Mouse (Mus musculus) C2C12 (cell line): ENCODE results near the gene Hand2. TPM values are rescaled to one million over a fixed set of nuclear protein-coding genes. Genes with fewer than 3 reads are reported as not detected.

Experiments
- H3K27me3 ChIP-seq: one replicate; pipeline ENCODE4 v1.6.1; 2011; ENCODE audit not compliant: control insufficient read depth, insufficient read depth, insufficient read length
- H3K36me3 ChIP-seq: one replicate; pipeline ENCODE4 v1.6.1; 2011; ENCODE audit not compliant: control insufficient read depth, insufficient read depth
- H3K4me3 ChIP-seq: one replicate; pipeline ENCODE4 v1.5.1; 2011; ENCODE audit warnings: mild to moderate bottlenecking, control low read depth; ENCODE audit not compliant: poor library complexity, insufficient read depth, severe bottlenecking
- H3K79me2 ChIP-seq: one replicate; pipeline ENCODE4 v1.6.1; 2011; ENCODE audit not compliant: control insufficient read depth, insufficient read depth
- H3K79me3 ChIP-seq: one replicate; pipeline ENCODE4 v1.6.1; 2011; ENCODE audit warnings: low read depth, control low read depth
- H3ac ChIP-seq: one replicate; pipeline ENCODE3; 2011; ENCODE audit warnings: low read depth; ENCODE audit not compliant: control insufficient read depth, insufficient read length
- CEBPB ChIP-seq: IDR thresholded peaks from one replicate; pipeline ENCODE4 v1.6.1; 2011; ENCODE audit warnings: low read depth, mild to moderate bottlenecking, control low read depth, moderate library complexity
- CTCF ChIP-seq: IDR thresholded peaks from one replicate; pipeline ENCODE4 v1.5.1; 2011; ENCODE audit not compliant: control insufficient read depth, insufficient read depth, insufficient read length
- FOSL1 ChIP-seq: IDR thresholded peaks from one replicate; pipeline ENCODE4 v1.8.0; 2011; ENCODE audit warnings: mild to moderate bottlenecking, low read length; ENCODE audit not compliant: poor library complexity, insufficient read depth, severe bottlenecking
- MAX ChIP-seq: IDR thresholded peaks from one replicate; pipeline ENCODE4 v1.6.1; 2011; ENCODE audit warnings: mild to moderate bottlenecking, control low read depth
- MYOD1 ChIP-seq: IDR thresholded peaks from one replicate; pipeline ENCODE4 v1.6.1; 2011; ENCODE audit warnings: low read depth; ENCODE audit not compliant: control insufficient read depth, insufficient read length
- MYOG ChIP-seq: IDR thresholded peaks from one replicate; pipeline ENCODE4 v1.6.1; 2011; ENCODE audit not compliant: control insufficient read depth, insufficient read length; ENCODE audit errors: extremely low read depth
- USF1 ChIP-seq: IDR thresholded peaks from one replicate; pipeline ENCODE4 v1.6.1; 2011; ENCODE audit warnings: low read depth, mild to moderate bottlenecking, control low read depth, moderate library complexity
- polyA plus RNA-seq: library from polyadenylated mRNA; unstranded; fragments of >200 nt; fragmentation: generic; extraction: Trizol; gene quantifications from one replicate; pipeline ENCODE4 v1.2.1, GENCODE M21; 2012; ENCODE audit warnings: missing spikeins

Gene Hand2
- polyA plus RNA-seq, 1 experiment: not detected

DNA sequence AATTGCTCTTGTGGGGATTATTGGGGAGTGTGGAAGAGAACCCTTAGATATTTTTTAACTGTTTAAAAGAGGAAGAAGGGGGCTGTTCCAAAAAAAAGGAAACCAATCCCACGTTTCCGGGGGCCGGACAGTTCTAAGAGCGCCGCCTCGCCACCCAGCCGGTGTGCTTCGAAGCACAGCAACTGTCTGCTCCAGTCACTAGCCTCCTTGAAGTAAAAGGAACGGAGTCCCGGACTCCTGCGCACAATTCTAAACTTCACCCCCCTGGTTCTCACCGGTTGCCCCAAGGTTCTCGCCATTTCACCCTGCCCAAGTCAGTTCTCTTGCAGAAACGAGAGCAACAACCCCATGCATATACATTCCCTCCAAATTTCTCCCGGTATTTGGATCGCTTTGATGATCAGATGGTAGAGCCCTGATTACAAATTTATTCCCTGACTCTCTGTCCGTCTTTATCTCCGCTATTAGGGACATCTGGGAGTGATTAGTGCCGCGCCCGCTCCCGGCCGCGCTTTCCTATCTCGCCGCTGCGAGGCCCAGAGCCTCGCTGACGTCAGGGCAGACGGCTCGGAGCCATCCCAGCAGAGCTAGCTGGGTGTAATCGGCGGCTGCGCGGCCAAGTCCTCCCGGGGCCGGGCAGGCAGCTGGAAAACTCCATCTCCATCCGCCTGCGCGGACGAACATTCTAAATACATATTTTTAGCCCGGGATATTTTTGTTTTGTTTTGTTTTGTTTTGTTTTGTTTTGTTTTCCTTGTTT lies 7.6 kb downstream of the Hand2 start:
- no peak for TF ChIP-seq CEBPB
- TF ChIP-seq CTCF: no peak
- TF ChIP-seq FOSL1: no peak
- H3K79me3 ChIP-seq: no peaks in the 10 kb centered on the region
- no peaks in the 10 kb centered on the region for H3K79me2 ChIP-seq
- H3K36me3 ChIP-seq: no peaks in the 10 kb centered on the region
- H3K27me3 ChIP-seq: peaks cover 53% of the 10 kb centered on the region
- H3ac ChIP-seq: no peak overlapping the region
- no peak overlapping the region for H3K4me3 ChIP-seq

DNA sequence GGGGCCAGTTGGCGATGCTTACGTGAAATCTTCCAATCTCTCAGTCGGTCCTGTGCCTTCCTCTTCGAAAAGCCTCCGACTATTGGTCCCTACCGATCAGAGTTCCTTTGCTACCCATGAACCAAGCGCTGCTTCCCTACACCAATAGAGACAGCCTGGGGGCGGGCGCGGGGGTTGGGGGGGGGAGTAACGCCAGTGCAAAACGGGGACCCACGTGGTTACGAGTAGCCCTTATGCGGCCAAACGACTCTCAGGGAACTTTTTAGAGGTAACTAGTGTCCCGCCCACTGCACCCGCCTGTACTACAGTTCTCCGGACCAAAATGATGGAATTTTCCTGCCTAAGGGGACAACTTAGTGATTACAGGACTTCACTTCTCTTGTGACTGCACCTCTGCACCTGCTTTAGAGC lies 8.2 kb downstream of the Hand2 start:
- Histone ChIP-seq H3K4me3 (no peak overlapping the region), H3K27me3 (peaks cover 53% of the 10 kb centered on the region), H3K36me3 (no peaks in the 10 kb centered on the region), H3K79me3 (no peaks in the 10 kb centered on the region), H3K79me2 (no peaks in the 10 kb centered on the region), H3ac (no peak overlapping the region)
- TF ChIP-seq MAX: no peak
- no peak for TF ChIP-seq CTCF
- no peak for TF ChIP-seq MYOD1
- no peak for TF ChIP-seq MYOG
- no peak for TF ChIP-seq USF1
- TF ChIP-seq CEBPB: no peak
- TF ChIP-seq FOSL1: no peak

DNA sequence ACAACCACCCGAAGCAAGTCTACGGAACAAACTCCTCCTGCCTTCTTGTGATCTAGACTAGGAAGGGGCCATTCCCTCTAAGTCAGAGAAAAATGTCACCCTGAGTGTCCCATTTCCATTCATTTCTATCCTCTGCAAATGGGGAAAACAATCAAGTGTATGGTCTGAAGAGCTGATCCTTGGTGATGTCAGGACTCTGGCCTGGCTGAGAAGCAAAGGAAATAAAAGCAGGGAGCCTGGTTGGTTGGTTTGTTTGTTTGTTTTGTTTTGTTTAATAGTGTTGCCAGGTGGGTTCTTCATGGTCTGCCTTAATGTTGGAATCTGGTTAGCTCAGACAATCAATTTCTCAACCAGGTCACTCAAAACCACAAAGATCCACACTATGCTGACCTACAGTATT lies 9.3 kb downstream of the Hand2 start:
- Histone ChIP-seq H3K36me3 (no peaks in the 10 kb centered on the region), H3K27me3 (peaks cover 55% of the 10 kb centered on the region), H3K79me3 (no peaks in the 10 kb centered on the region), H3K79me2 (no peaks in the 10 kb centered on the region), H3ac (no peak overlapping the region), H3K4me3 (no peak overlapping the region)
- no peak for TF ChIP-seq CEBPB
- no peak for TF ChIP-seq MYOD1
- TF ChIP-seq MAX: no peak
- no peak for TF ChIP-seq USF1
- TF ChIP-seq CTCF: no peak
- TF ChIP-seq MYOG: no peak
- no peak for TF ChIP-seq FOSL1

DNA sequence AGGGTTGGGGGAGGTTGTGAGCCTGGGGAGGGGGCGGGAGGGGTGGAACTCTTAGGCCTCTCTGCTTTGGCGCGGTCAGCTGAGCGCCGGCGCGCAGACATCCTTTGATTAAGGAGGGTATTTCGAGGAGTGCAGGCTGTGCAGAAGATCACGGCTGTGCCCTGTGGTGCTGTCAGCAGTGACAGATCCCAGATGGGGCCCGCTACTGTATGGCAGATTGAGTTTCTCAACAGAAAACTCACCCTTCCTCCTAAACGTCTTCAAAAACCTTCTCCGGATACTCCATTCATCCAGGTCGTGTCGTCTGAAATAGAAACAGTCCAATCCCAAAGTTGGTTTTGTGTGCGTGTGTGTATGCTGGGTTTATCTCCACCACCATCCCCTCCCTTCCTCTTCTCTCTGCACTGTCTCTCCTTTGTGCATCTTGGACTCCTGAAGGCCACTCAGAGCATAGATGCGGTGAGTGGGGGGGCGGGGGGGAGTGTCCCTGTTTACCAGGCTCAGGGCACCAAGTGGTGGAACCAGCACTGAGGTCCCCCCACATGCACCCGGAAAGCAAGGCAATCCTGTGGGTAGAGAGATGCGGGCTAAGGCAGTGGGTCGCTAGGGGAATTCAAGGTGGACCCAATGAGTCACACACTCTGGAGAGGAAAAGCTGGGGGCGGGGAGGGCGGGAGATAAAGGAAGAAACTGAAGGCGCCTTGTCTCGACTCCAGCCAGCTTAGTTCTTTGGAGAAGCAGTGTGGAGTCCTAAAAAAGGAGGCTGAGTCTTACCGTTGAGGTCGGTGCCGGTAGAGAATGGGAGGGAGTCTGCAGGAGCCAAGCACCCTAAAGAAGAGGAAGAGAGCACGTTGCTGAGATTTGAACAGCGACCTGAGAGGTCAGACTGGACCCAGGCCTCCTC lies 11.2 kb downstream of the Hand2 start:
- no peak overlapping the region for H3K4me3 ChIP-seq
- TF ChIP-seq FOSL1 (no peak), CTCF (no peak), MYOD1 (no peak), USF1 (no peak), MYOG (no peak), MAX (no peak), CEBPB (no peak)
- no peaks in the 10 kb centered on the region for H3K36me3 ChIP-seq
- peaks cover 48% of the 10 kb centered on the region for H3K27me3 ChIP-seq
- no peaks in the 10 kb centered on the region for H3K79me2 ChIP-seq
- no peak overlapping the region for H3ac ChIP-seq
- H3K79me3 ChIP-seq: no peaks in the 10 kb centered on the region

DNA sequence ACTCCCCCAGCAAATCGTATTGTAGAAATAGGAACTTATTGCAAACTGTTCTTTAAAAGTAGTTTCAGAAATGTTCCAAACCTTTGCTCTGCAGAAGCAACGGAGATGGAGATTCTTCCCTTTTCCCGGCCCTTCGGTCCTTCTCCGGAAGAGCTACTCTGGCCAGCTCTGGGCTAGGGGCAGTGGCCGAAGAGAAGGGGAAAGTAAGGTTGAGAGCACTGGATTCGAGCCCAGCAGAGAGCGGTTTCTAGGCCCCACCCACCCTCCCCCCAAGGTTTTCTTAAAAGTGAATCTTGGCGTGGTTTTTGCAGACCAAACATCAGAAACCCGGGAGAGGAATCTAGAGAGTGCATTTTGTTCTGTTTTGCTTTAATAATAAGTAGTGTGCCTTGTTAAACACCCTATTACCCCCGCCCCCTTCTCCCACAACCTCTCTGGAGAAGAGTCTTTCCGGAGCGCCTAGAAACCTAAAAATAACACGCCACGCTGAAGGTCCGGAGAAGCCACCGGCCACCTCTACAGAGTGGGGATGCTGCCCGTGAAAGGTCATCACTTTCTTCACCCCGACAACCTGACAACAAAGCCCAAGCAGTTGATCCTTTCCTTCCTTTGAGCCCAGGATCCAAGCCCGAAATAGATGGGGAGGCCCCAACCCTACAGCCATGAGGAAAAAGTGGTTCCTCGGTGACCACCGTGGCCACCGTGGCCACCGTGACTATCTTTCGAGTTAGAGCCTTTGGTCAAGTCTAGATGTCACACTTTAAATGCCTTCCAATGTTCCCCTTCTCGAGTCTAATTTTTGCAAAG lies 12.1 kb downstream of the Hand2 start:
- Histone ChIP-seq H3K36me3 (no peaks in the 10 kb centered on the region), H3ac (no peak overlapping the region), H3K79me2 (no peaks in the 10 kb centered on the region), H3K4me3 (no peak overlapping the region), H3K79me3 (no peaks in the 10 kb centered on the region), H3K27me3 (peaks cover 40% of the 10 kb centered on the region)
- no peak for TF ChIP-seq FOSL1
- TF ChIP-seq MYOG: no peak
- TF ChIP-seq CTCF: no peak
- TF ChIP-seq USF1: no peak
- TF ChIP-seq MYOD1: no peak
- TF ChIP-seq MAX: no peak
- TF ChIP-seq CEBPB: no peak
